Mouse (Mus musculus): ENCODE data around the gene Ccdc141. TPM values are rescaled to one million over a fixed set of nuclear protein-coding genes. Genes with fewer than 3 reads are reported as not detected.

Gene Ccdc141
- polyA plus RNA-seq (2015; fragmentation: Nextera tagmentation; extraction: Ambion mirVana), result 31.9 and 37.0 TPM in 2 replicates

GRCm38 (mm10) chr2:77170633-77171105 is at the start of gene Ccdc141:
Gene Ccdc141 (minus strand): TSS chr2:77170636.
- H3K27me3 ChIP-seq (replicated peaks; ENCODE audit: insufficient read depth, low read length), result no peaks in the 10 kb centered on the region
- TF ChIP-seq CTCF (IDR thresholded peaks at IDR 0.05) (no peak), EP300 (IDR thresholded peaks at IDR 0.05) (no peak)
- H3K4me2 ChIP-seq (replicated peaks; ENCODE audit: low read depth, low read length), result peak within 1 kb of the TSS; percentile 82
- no peaks in the 10 kb centered on the region for H3K36me3 ChIP-seq (ENCODE audit: insufficient read depth, low read length)
- peak within 1 kb of the TSS; percentile 59 for H3K4me3 ChIP-seq (ENCODE audit: low read depth, low read length)
- peak; percentile 85 for DNase-seq (ENCODE audit: low spot score)
- 3% methylated on average over 5 of the region's 6 CpGs for WGBS
- no peaks in the 10 kb centered on the region for H3K9me3 ChIP-seq (ENCODE audit: low read length)
- ATAC-seq, result no peak
- peak within 1 kb of the TSS; percentile 91 for H3K27ac ChIP-seq (ENCODE audit: low read length)
- peak within 1 kb of the TSS; percentile 59 for H3K9ac ChIP-seq (replicated peaks; ENCODE audit: low read depth)
- H3K4me1 ChIP-seq (ENCODE audit: insufficient read depth, low read depth, low read length), result peaks cover 16% of the 10 kb centered on the region

GRCm38 (mm10) chr2:77212885-77213284 is 42.4 kb upstream of the Ccdc141 start:
- Histone ChIP-seq H3K4me2 (replicated peaks; ENCODE audit: low read depth, low read length) (no peak overlapping the region), H3K27me3 (replicated peaks; ENCODE audit: insufficient read depth, low read length) (no peaks in the 10 kb centered on the region), H3K4me1 (ENCODE audit: insufficient read depth, low read depth, low read length) (no peaks in the 10 kb centered on the region), H3K36me3 (ENCODE audit: insufficient read depth, low read length) (no peaks in the 10 kb centered on the region), H3K9ac (replicated peaks; ENCODE audit: low read depth) (no peak overlapping the region), H3K4me3 (ENCODE audit: low read depth, low read length) (no peak overlapping the region), H3K27ac (ENCODE audit: low read length) (no peak overlapping the region), H3K9me3 (ENCODE audit: low read length) (no peaks in the 10 kb centered on the region)
- WGBS, result 76% methylated on average over 5 of the region's 5 CpGs
- DNase-seq (ENCODE audit: low spot score), result no peak
- TF ChIP-seq EP300 (IDR thresholded peaks at IDR 0.05) (no peak), CTCF (IDR thresholded peaks at IDR 0.05) (no peak)
- no peak for ATAC-seq

- DNase-seq (ENCODE audit: low spot score), result no peak
- no peak for ATAC-seq
- H3K9me3 ChIP-seq (ENCODE audit: low read length), result no peaks in the 10 kb centered on the region
- H3K27me3 ChIP-seq (replicated peaks; ENCODE audit: insufficient read depth, low read length), result no peaks in the 10 kb centered on the region
- H3K4me1 ChIP-seq (ENCODE audit: insufficient read depth, low read depth, low read length), result no peaks in the 10 kb centered on the region
- H3K36me3 ChIP-seq (ENCODE audit: insufficient read depth, low read length), result no peaks in the 10 kb centered on the region
- H3K9ac ChIP-seq (replicated peaks; ENCODE audit: low read depth), result no peak overlapping the region
- no peak overlapping the region for H3K4me3 ChIP-seq (ENCODE audit: low read depth, low read length)
- WGBS, result 93% methylated on average over 3 of the region's 3 CpGs
- H3K27ac ChIP-seq (ENCODE audit: low read length), result no peak overlapping the region
- no peak overlapping the region for H3K4me2 ChIP-seq (replicated peaks; ENCODE audit: low read depth, low read length)
- TF ChIP-seq EP300 (IDR thresholded peaks at IDR 0.05) (no peak), CTCF (IDR thresholded peaks at IDR 0.05) (no peak)
Measured at GRCm38 (mm10) chr2:77206951-77207350, 36.5 kb upstream of the Ccdc141 start.

- DNase-seq (ENCODE audit: low spot score) (peak; percentile 66), ATAC-seq (no peak)
- H3K27me3 ChIP-seq (replicated peaks; ENCODE audit: insufficient read depth, low read length), result no peaks in the 10 kb centered on the region
- H3K4me2 ChIP-seq (replicated peaks; ENCODE audit: low read depth, low read length), result no peak overlapping the region
- no peak overlapping the region for H3K9ac ChIP-seq (replicated peaks; ENCODE audit: low read depth)
- no peak overlapping the region for H3K27ac ChIP-seq (ENCODE audit: low read length)
- 46% methylated on average over 2 of the region's 2 CpGs for WGBS
- no peaks in the 10 kb centered on the region for H3K9me3 ChIP-seq (ENCODE audit: low read length)
- TF ChIP-seq EP300 (IDR thresholded peaks at IDR 0.05) (no peak), CTCF (IDR thresholded peaks at IDR 0.05) (peak; percentile 67)
- H3K4me3 ChIP-seq (ENCODE audit: low read depth, low read length), result no peak overlapping the region
- no peaks in the 10 kb centered on the region for H3K4me1 ChIP-seq (ENCODE audit: insufficient read depth, low read depth, low read length)
- no peaks in the 10 kb centered on the region for H3K36me3 ChIP-seq (ENCODE audit: insufficient read depth, low read length)
Measured at GRCm38 (mm10) chr2:77203916-77204315, 33.5 kb upstream of the Ccdc141 start.

GRCm38 (mm10) chr2:77201900-77202299 is 31.5 kb upstream of the Ccdc141 start:
- ATAC-seq (no peak), DNase-seq (ENCODE audit: low spot score) (no peak)
- Histone ChIP-seq H3K27me3 (replicated peaks; ENCODE audit: insufficient read depth, low read length) (no peaks in the 10 kb centered on the region), H3K4me2 (replicated peaks; ENCODE audit: low read depth, low read length) (no peak overlapping the region), H3K9me3 (ENCODE audit: low read length) (no peaks in the 10 kb centered on the region), H3K4me3 (ENCODE audit: low read depth, low read length) (no peak overlapping the region), H3K9ac (replicated peaks; ENCODE audit: low read depth) (no peak overlapping the region), H3K36me3 (ENCODE audit: insufficient read depth, low read length) (no peaks in the 10 kb centered on the region), H3K4me1 (ENCODE audit: insufficient read depth, low read depth, low read length) (no peaks in the 10 kb centered on the region), H3K27ac (ENCODE audit: low read length) (no peak overlapping the region)
- TF ChIP-seq EP300 (IDR thresholded peaks at IDR 0.05) (no peak), CTCF (IDR thresholded peaks at IDR 0.05) (no peak)
- 98% methylated on average over 1 of the region's 1 CpGs for WGBS

- no peak for DNase-seq (ENCODE audit: low spot score)
Measured at GRCm38 (mm10) chr2:77200958-77201614, 30.6 kb upstream of the Ccdc141 start.

More at GRCm38 (mm10) chr2:77200958-77201614, 30.6 kb upstream of the Ccdc141 start:
- Histone ChIP-seq H3K4me2 (replicated peaks; ENCODE audit: low read depth, low read length) (no peak overlapping the region), H3K27ac (ENCODE audit: low read length) (no peak overlapping the region), H3K4me3 (ENCODE audit: low read depth, low read length) (no peak overlapping the region), H3K9ac (replicated peaks; ENCODE audit: low read depth) (no peak overlapping the region), H3K27me3 (replicated peaks; ENCODE audit: insufficient read depth, low read length) (no peaks in the 10 kb centered on the region), H3K36me3 (ENCODE audit: insufficient read depth, low read length) (no peaks in the 10 kb centered on the region), H3K4me1 (ENCODE audit: insufficient read depth, low read depth, low read length) (no peaks in the 10 kb centered on the region), H3K9me3 (ENCODE audit: low read length) (no peaks in the 10 kb centered on the region)
- no peak for ATAC-seq
- no peak for TF ChIP-seq EP300 (IDR thresholded peaks at IDR 0.05)
- no peak for TF ChIP-seq CTCF (IDR thresholded peaks at IDR 0.05)
- WGBS, result 77% methylated on average over 5 of the region's 5 CpGs
